Mouse (Mus musculus) testis, adult 2 months (tissue): ENCODE measurements around the gene Nwd2. TPM values are rescaled to one million over a fixed set of nuclear protein-coding genes. Genes with fewer than 3 reads are reported as not detected.

Source experiments
- H3K27ac ChIP-seq: fragments of 200-500 bp; 2 replicates; pipeline ENCODE4 v1.5.1; 2012; ENCODE audit warnings: low read depth, low read length; ENCODE audit not compliant: control insufficient read depth, insufficient read depth
- H3K27me3 ChIP-seq: fragments of 200-500 bp; 2 replicates; pipeline ENCODE4 v1.6.1; 2012; ENCODE audit warnings: mild to moderate bottlenecking, low read length, moderate library complexity; ENCODE audit not compliant: control insufficient read depth, insufficient read depth
- H3K36me3 ChIP-seq: fragments of 200-500 bp; 2 replicates; pipeline ENCODE4 v1.6.1; 2012; ENCODE audit warnings: mild to moderate bottlenecking, low read length; ENCODE audit not compliant: control insufficient read depth, insufficient read depth
- H3K4me1 ChIP-seq: fragments of 200-500 bp; 2 replicates; pipeline ENCODE4 v1.6.1; 2012; ENCODE audit warnings: low read length; ENCODE audit not compliant: control insufficient read depth, insufficient read depth
- H3K4me3 ChIP-seq: fragments of 200-500 bp; 2 replicates; pipeline ENCODE4 v1.5.1; 2012; ENCODE audit warnings: low read depth, mild to moderate bottlenecking, low read length, moderate library complexity, mixed read lengths; ENCODE audit not compliant: control insufficient read depth
- CTCF ChIP-seq: fragments of 200-500 bp; IDR thresholded peaks from 2 replicates; pipeline ENCODE4 v1.5.1; 2012; ENCODE audit warnings: low read depth, mild to moderate bottlenecking, inconsistent platforms, low read length, moderate library complexity; ENCODE audit not compliant: control insufficient read depth, insufficient read depth, insufficient replicate concordance
- POLR2A ChIP-seq: fragments of 200-500 bp; IDR thresholded peaks from 2 replicates; pipeline ENCODE4 v1.6.1; 2012; ENCODE audit warnings: low read depth, mild to moderate bottlenecking, inconsistent platforms, low read length, moderate library complexity; ENCODE audit not compliant: control insufficient read depth
- polyA plus RNA-seq: library from polyadenylated mRNA; depleted of rRNA; stranded (reverse); fragments of >200 nt; gene quantifications from 2 replicates; pipeline ENCODE4 v1.2.3, GENCODE M21; 2012; rRNA removed

The Nwd2 gene
- polyA plus RNA-seq: 0.29 and 0.84 TPM in 2 replicates

DNA sequence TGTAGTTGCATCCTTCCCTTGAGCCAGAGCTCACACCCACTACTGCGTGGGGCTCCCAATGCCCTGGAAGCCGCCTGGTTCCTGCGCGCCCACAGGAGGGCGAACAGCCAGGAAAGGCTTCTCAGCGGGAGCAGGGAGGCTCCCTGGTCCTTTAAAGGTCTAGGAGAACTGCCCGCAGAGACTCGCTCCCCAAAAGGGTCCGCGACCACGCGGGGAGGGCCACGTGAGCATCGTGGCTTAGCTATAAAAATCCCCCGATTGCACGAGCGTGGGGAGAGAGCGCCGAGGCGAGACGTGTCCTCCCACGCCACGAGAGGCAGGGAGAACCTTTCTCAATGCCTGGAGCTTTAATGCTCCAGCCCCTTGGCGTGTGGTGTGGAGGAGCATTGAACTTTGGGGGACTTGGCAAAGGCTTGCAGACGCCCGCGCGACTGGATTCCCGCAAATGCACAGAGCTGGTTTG is at the start of gene Nwd2:
Gene Nwd2 (plus strand): TSS at position 33 of the 463 bp plus-strand sequence.
- TF ChIP-seq POLR2A: no peak
- no peak for TF ChIP-seq CTCF
- Histone ChIP-seq H3K27me3 (no peaks in the 10 kb centered on the region), H3K4me3 (no peak within 1 kb of the TSS), H3K4me1 (no peaks in the 10 kb centered on the region), H3K27ac (no peak within 1 kb of the TSS), H3K36me3 (no peaks in the 10 kb centered on the region)

DNA sequence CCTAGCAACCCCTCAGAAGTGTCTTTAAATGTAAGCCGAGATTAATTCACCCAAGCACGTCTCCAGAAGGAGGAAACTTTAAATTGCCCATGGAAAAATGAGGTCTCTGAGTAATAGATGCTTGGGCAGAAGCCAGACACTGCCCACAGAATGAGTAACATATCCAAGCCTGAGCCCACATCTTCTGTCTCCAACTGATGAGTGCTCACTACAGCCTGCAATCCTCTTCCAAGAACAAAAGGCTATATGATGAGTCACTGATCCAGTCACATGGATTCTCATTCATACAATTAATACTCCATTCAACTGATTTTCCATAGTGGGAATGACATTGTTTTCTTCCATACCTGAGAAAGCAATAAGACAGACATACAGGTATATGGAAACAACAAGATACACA is 41.5 kb upstream of the Nwd2 start:
- no peaks in the 10 kb centered on the region for H3K4me1 ChIP-seq
- no peak for TF ChIP-seq POLR2A
- no peak for TF ChIP-seq CTCF
- H3K4me3 ChIP-seq: no peak overlapping the region
- H3K27ac ChIP-seq: no peak overlapping the region
- no peaks in the 10 kb centered on the region for H3K27me3 ChIP-seq
- H3K36me3 ChIP-seq: no peaks in the 10 kb centered on the region

DNA sequence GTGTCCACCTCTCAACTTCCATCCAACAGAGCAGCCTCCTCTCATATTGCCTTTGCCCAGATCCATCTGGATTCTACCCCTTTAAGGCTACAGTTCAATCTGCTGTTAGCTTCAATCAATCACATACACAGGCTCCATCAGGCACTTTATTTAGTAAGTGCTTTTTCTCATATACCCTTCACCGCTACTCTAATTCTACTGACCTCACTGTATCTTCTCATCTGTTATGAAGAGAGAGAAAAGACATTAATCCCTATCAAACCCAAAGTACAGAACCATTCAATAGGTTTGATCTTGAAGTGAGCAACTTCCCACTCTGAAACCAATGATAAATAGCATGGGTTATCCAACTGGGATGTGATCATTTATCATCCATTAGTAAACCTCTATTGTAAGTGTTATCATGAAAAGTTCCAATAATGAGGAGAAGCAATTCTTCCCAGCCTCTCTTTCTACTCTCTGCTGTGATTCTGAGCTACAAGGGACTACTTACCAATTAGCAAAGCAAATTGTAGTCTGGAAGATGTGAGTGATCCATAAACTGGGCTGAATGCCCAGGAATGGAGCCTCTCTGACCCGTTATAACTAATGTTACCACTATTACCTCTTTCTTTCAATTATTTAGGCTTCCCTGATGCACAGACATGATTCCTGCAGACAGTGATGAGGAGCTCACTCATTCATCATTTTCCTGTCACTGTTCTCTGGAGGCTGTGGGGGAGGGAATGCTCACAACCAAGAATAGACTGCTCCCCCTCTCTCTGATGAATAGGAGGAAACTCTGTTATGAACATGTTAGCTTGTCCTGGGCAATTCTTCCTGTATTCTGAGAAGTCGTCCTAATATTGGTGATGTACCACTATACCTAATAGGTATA is 31.9 kb upstream of the Nwd2 start:
- H3K36me3 ChIP-seq: no peaks in the 10 kb centered on the region

DNA sequence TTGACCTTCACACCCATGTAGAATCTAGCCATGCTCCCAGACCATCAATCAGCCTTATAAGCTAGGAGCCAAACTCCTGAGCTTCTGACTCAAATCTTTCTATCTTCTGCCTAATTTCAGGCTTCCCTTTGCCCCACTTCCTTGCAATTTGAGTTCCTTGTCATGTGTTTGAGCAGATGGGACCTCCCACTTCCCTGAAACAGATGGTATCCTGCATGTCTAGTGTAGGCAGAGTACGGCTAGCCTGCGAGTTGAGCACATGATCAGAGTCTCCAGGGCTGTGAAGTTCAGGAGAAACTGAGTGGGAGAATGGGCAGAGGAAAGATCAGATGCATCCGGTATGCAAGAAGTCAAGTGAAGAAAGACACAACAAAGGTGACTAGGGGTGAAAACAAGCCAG is 24.8 kb upstream of the Nwd2 start:
- Histone ChIP-seq H3K27me3 (no peaks in the 10 kb centered on the region), H3K36me3 (no peaks in the 10 kb centered on the region), H3K4me3 (no peak overlapping the region), H3K27ac (no peak overlapping the region), H3K4me1 (no peaks in the 10 kb centered on the region)
- TF ChIP-seq CTCF (no peak), POLR2A (no peak)

More for the DNA sequence above, 31.9 kb upstream of the Nwd2 start:
- no peaks in the 10 kb centered on the region for H3K27me3 ChIP-seq
- TF ChIP-seq CTCF (no peak), POLR2A (no peak)
- H3K4me1 ChIP-seq: no peaks in the 10 kb centered on the region
- H3K4me3 ChIP-seq: no peak overlapping the region
- no peak overlapping the region for H3K27ac ChIP-seq

DNA sequence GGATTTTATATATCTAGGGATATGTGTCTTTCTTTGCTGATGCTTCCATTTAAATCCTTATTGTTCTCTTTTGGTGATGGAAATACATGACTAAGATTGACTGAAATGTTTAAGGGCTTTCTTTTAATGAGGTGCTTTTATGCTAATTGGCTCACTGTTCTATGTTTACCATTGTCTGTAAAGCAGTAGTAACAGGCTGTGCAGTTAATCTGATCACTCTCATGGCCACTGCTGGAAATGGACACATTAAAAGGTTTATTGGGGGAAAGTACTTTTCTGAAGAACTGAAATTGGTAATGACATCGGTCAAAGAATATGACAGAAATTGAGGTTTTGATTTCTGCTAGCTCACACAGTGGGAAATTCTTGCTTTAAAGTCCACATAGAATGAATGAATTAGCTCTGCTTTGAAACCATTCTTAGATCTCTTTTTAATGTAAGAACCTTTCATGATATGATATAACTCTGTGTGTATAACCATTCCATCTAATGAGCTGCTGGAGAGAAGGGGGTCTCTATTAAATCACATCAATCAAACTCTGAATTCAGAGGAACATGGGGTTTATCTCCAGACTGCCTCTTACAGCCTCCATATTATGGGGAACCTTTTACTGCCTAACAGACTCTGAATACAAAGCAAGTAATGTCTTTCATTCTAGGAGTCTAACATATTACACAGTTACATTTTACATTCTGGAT is 20.9 kb upstream of the Nwd2 start:
- Histone ChIP-seq H3K4me3 (no peak overlapping the region), H3K4me1 (no peaks in the 10 kb centered on the region), H3K27me3 (no peaks in the 10 kb centered on the region), H3K27ac (no peak overlapping the region), H3K36me3 (no peaks in the 10 kb centered on the region)
- no peak for TF ChIP-seq POLR2A
- no peak for TF ChIP-seq CTCF

DNA sequence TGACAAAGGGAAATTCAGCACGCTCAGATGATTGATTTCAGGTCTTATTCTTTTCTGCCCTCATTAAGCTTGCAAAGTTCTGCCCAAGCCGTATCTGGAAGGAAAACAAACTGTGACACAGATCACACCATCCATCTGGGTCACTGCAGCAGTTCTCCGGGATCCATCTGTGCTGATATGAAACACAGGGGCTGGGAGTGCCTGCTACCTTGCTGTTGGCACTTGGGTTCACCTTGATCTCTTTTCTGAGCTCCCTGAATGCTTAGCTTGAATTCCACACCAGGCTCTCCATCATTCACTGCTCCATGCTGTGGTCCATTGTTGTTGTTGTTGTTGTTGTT is 20.4 kb upstream of the Nwd2 start:
- Histone ChIP-seq H3K27me3 (no peaks in the 10 kb centered on the region), H3K27ac (no peak overlapping the region), H3K36me3 (no peaks in the 10 kb centered on the region), H3K4me1 (no peaks in the 10 kb centered on the region), H3K4me3 (no peak overlapping the region)
- TF ChIP-seq POLR2A: no peak
- TF ChIP-seq CTCF: no peak

DNA sequence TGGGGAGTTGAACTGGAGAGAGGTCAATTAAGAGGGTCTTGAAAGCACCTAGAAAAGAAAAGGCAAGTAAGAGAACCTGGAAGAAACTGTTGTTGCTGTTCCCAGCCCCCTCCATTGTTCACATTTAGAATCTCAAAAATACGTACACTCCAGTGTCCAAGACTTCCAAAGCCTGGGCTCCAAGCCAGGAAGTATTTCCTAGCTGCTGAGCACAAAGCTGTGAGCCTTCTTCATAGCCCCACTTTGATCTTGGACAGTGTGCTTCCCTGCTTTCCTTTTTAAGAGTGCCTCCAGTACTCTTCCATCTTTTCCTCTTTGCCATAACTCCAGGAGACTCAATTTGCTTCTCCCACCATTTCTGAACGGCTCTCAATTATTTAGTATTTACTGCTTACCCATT is 14.3 kb upstream of the Nwd2 start:
- no peak for TF ChIP-seq CTCF
- TF ChIP-seq POLR2A: no peak
- Histone ChIP-seq H3K27ac (no peak overlapping the region), H3K27me3 (no peaks in the 10 kb centered on the region), H3K4me3 (no peak overlapping the region), H3K36me3 (no peaks in the 10 kb centered on the region), H3K4me1 (no peaks in the 10 kb centered on the region)
